Mouse (Mus musculus): ENCODE data around the gene St3gal6.

- no peak for TF ChIP-seq GATA1 (IDR thresholded peaks at IDR 0.05; ENCODE audit: low read length)
- TF ChIP-seq TAL1 (IDR thresholded peaks at IDR 0.05; ENCODE audit: low read length) = no peak
Measured at GRCm38 (mm10) chr16:58516960-58517798, 6.9 kb downstream of the St3gal6 start.
